Mouse (Mus musculus): ENCODE measurements at regions not wholly inside any gene's neighbourhood (a gene's known extent, or its start where the extent isn't known, plus 50 kb on each side); places are given as distances from the start of the nearest gene placed in this dataset.

DNA sequence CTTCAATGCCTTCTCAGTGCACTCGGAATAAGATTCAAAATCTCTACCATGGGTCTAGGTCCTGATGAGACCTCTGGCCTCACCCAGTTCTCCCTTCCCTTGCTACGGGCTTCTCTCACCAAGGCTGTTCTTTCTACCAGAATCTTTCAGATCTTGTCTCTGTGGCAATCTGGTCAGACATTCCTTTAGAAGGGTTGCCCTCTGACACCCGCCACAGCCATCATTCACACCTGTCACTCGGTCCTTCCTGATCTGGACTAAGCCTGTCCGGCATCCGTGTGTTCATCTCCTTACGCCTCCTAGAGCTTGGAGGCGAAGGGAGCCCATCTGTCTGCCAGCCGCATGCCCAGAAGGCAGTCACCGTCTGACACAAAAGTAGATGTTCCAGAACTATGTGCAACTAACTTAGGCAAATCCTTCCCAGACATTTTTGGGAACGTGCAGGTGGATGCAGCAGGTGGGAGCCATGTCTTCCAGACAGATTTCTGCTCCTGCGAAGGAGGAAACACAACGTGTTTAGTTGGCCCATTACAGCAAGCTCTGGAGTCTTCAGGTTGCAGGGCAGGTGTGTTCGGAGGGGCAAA is 77.7 kb downstream of the Fam76b start:
- DNase-seq (ENCODE audit: low spot score in 2 of 2) = peak in 1 of 2 experiments; percentile 43

DNA sequence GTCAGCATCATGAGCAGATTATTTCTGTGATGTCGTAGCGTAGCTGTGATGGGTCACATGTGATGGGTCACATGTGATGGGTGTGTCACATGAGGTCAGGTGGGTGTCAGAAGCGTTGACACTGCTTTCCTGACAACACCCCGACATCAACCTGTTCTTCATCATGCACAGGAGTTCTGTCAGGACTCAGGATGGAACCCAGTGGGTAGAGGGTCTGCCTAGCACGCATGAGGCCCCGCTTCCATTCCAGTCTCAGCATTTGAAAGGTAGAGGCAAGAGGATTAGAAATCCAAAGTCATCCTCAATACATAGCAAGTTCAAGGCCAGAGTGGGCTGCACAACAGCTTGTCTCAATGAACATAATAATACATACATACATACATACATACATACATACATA is 79.2 kb downstream of the Fam76b start:
- DNase-seq (ENCODE audit: low spot score in 2 of 2) = no peak

- no peak for DNase-seq (ENCODE audit: low spot score in 2 of 2)
Observed at GRCm38 (mm10) chr9:13909604-13910003, 82.1 kb downstream of the Fam76b start.

DNA sequence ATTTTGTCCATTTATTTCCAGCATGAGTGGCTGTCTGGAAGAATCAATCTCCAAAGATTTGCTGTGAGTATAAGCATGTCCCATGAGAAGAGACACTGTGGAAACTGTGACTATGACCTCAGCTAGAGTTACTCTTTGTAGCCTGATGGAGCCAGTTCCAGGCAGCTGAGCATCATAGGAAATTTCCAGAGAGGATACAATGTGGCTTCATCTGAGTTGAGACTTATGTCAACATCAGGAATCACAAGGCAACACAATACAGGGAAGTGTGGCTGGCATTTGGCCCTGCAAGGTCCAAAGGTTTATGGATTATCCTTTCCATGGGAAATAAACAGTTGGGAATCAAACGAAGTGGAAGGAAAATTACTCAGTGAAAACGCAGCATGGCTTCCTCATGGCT is 82.6 kb downstream of the Fam76b start:
- no peak for DNase-seq (ENCODE audit: low spot score in 2 of 2)

GRCm38 (mm10) chr9:13913459-13913858 is 85.9 kb downstream of the Fam76b start:
- no peak for DNase-seq (ENCODE audit: low spot score in 2 of 2)

DNA sequence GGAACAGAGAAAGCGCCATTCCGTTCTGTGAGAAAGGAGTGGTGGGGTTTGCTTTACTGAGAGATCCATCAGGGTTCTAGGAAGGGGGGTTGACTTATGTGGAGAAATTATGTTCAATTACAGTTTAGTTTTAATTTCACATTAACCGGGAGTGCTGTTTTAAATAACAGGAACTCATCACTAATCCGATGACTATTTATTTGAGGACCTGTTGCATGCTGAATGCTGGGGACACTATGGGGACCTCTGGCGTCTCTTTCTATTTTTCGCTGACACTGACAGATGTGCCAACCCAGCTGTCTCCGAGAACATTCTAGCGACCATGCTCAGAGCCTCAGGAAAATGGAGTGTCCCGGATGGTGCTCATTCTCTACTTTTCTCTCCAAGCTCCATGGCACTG is 86.6 kb downstream of the Fam76b start:
- no peak for DNase-seq (ENCODE audit: low spot score in 2 of 2)

GRCm38 (mm10) chr9:13914847-13915246 is 87.3 kb downstream of the Fam76b start:
- no peak for DNase-seq (ENCODE audit: low spot score in 2 of 2)

DNA sequence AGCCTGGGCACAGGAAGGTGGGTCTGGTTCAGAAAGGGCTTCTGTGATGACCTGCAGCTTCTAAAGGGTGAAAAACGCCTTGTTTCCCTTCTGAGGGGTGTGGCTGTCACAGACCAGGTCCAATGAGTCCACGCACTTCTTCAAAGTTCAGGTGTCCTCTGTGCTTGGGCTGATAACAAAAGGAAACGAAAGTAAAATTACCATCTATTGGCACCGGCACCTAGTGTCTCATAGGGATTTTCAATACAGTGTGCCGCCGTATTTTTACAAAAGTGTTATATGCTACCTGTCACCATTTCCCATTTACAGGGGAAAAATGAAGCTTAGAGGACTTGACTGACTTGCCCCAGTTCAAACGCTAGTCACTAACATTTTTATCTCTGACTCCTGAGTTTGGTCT is 89.3 kb downstream of the Fam76b start:
- no peak for DNase-seq (ENCODE audit: low spot score in 2 of 2)

DNA sequence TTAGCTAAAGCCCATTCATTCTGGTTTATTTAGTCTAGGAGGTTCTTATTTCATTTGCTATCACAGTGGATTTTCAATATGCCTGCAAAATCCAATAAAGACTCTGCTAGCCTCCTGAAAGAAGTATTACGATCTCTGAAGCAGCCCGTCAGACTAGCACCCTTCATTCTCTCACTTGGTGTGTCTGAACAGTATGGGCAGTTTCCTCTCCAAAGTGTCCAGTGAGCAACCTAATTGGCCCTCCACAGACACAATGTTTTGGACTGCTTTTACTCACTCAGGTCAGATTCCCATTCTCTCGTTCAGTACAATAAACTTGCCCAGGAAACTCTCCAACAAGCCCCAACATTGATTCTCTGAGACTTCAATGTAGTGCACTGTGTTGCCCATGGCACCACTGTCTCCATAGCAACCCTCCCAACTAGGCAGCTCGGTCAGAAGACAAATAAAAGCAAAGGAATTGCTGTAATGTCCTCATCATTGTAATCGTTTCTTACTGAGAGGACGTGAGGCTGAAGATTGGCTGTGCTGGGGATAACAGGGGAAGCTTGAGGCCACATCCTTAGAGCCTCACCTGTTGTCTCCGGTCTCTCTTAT is 91.2 kb downstream of the Fam76b start:
- peak; percentile 42 to 71 for DNase-seq (ENCODE audit: low spot score in 2 of 2)

- no peak for DNase-seq (ENCODE audit: low spot score in 2 of 2)
Observed at GRCm38 (mm10) chr9:13919739-13920410, 92.4 kb downstream of the Fam76b start.

DNA sequence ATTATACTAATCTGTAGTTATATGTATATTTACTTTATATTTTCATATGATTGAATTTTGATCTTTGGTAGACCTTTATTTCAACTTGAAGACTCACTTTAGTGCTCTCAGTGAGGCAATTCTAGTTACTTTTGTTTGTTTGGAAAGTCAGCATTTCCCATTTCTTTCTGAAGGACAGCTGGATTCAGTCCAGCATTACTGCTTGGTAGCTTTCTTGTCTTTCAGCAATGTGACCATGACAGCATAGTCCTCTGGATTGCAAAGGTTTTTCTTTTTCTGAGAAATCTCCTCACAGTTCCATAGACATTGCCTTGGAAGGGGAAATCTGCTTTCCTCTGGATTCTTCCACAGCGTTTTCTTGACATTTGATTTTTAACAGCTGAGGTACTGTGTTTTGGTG is 93.1 kb downstream of the Fam76b start:
- DNase-seq (ENCODE audit: low spot score in 2 of 2) = no peak

GRCm38 (mm10) chr9:13932001-13932508 is 104.5 kb downstream of the Fam76b start:
- no peak for DNase-seq (ENCODE audit: low spot score in 2 of 2)

- DNase-seq (ENCODE audit: low spot score in 2 of 2) = no peak
Observed at GRCm38 (mm10) chr9:13933404-13933803, 105.9 kb downstream of the Fam76b start.

DNA sequence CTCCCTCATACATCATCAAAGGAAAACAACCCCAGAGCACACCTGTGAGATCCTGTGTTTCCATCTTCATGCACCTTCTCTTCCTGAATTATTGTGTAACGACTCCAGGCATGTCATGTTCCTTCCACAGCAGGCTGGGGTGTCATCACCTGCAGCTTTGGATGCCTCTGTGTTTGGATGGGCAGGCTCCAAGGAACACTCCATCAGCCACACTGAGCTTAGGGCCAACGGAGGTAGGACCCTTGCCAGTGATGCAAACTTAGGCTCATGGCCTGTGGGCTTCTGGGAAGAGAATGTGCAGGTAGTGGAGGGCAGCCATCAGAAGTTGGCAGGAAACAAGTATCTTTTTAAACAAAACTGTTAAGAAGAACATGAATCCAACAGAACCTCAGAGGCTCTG is 109.8 kb downstream of the Fam76b start:
- no peak for DNase-seq (ENCODE audit: low spot score in 2 of 2)

- DNase-seq (ENCODE audit: low spot score in 2 of 2) = no peak
Observed at GRCm38 (mm10) chr9:13946519-13946918, 119.0 kb downstream of the Fam76b start.

DNA sequence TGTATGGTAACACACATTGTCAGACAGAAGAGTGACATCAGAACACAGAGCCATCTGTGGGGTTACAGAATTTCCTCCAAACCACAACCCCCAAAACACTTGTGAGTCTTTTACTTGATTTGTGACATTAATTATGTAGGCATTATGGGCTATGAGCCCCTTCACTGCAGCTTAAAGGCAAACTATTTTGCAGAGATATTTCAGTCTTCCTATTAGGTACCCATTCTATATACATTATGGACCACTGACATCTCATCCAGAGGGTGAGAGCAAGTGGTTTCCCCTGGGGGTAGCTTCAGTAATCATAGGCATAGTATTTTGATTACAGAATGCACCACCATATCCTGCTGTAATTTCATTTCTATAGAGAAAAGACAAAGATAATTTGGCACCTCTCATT is 124.6 kb downstream of the Fam76b start:
- DNase-seq (ENCODE audit: low spot score in 2 of 2) = no peak

DNA sequence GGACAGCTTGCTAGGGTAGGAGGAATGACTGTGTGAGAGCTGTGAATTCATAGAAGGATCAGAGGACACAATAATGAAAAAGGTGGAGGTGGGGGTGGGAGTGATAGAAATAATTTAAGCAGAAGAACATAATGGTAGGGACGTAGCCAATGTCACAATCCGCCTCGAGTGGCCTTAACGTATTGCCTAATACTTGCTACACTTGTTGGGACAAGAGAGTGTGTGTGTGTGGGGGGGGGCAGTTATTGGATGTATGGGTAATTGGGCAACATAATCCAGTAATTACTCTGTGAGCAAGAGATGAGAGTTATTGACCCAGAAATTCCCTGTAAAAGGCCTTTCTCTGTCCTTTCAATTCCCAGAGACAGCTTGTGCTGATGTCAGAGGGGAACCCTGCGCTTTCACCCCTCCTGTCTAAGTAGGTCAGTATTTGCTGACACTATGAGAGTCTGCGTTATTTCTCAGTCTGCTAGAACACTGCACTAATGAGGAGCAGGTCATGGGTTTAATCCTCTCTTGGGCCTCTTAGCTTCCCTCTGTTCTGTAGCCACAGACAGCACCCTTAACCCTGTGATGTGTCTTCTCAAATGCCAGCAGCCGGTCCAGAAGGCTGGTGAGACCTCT is 135.7 kb downstream of the Fam76b start:
- no peak for DNase-seq (ENCODE audit: low spot score in 2 of 2)

DNA sequence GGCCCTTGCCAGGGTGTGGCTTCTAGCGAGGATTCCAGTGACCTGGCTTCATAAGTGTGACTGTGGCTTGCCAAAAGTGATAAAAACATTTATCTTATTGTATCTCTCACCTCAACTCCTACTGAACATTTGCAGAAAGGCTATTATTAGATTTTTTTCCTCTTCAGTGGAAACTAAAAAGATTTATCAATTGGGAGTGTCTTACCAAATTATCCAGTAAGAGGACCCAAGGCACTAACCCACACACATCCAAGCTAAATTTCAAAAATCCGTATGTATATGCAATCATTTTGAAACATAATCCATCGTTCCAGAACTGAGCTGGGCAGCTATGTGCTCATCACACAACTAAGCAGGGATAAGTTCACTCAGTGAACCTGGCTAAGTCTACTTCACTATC is 136.3 kb downstream of the Fam76b start:
- DNase-seq (ENCODE audit: low spot score in 2 of 2) = no peak

GRCm38 (mm10) chr9:13964256-13964655 is 136.7 kb downstream of the Fam76b start:
- DNase-seq (ENCODE audit: low spot score in 2 of 2) = no peak

GRCm38 (mm10) chr9:13966212-13966611 is 138.7 kb downstream of the Fam76b start:
- DNase-seq (ENCODE audit: low spot score in 2 of 2) = no peak

DNA sequence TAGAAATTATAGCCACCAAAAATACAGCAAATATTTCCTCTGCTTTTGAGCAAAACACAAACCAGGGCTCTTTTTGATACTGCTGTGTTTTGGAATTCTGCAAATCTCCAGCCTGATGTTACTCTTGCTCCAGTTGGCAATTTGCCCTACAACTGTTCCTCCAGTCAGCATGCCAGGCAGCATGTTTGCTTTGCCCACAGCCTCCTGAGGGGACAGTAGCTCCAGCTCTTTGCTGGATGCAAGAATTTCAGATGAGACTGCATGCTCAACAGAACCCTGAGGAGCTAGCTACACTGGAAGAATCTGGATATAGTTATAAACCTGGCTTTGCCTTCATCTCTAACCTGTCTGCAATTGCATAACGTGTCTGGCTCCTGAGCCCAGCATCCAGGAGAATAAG is 141.7 kb downstream of the Fam76b start:
- peak; percentile 18 to 22 for DNase-seq (ENCODE audit: low spot score in 2 of 2)

DNA sequence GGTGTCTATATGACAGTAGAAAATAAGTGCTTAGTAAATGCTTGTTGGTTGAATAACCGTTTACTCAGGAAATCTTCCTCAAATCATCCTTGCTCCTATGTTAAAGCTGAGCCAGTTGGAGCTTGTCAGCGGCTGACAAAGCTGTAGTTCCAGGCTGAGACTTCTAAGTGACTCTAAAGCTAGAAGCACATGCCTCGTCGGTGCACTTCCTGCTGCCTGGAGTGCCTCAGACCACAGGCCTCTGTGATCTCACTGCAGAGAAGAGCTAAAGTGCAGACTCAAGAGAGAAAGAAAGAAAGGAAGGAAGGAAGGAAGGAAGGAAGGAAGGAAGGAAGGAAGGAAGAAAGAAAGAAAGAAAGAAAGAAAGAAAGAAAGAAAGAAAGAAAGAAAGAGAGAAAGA is 146.1 kb downstream of the Fam76b start:
- DNase-seq (ENCODE audit: low spot score in 2 of 2) = no peak
